Mouse (Mus musculus): ENCODE results near the gene Olfr1444. TPM values are rescaled to one million over a fixed set of nuclear protein-coding genes. Genes with fewer than 3 reads are reported as not detected.

The Olfr1444 gene
- under 1 TPM in 1 of 2 experiments, not detected in 1; 0.73 TPM for polyA plus RNA-seq (2017; shearing (Covaris generic))

GRCm38 (mm10) chr19:12856983-12857382 lies at the start of gene Olfr1444:
Gene Olfr1444 (plus strand): TSS chr19:12857283.

GRCm38 (mm10) chr19:12846382-12846781 lies 10.7 kb upstream of the Olfr1444 start, which contains the start of gene Gm5244:
Gene Gm5244 (plus strand): TSS chr19:12846682.

GRCm38 (mm10) chr19:12883555-12883954 lies 26.5 kb downstream of the Olfr1444 start, which contains the start of gene Olfr1445:
Gene Olfr1445 (plus strand): TSS chr19:12883855.

GRCm38 (mm10) chr19:12893424-12893823 lies 36.3 kb downstream of the Olfr1444 start, which contains the start of gene Olfr1446:
Gene Olfr1446 (minus strand): TSS chr19:12893524.

GRCm38 (mm10) chr19:12903643-12904042 lies 46.6 kb downstream of the Olfr1444 start, which contains the start of gene Olfr1447:
Gene Olfr1447 (minus strand): TSS chr19:12903743.

Other genes with a start within 250 kb of the Olfr1444 start
- gene Glyat, start 224.0 kb upstream of the Olfr1444 start, polyA plus RNA-seq (2017; shearing (Covaris generic)): not detected
- gene Olfr1442, start 186.8 kb upstream of the Olfr1444 start, polyA plus RNA-seq (2017; shearing (Covaris generic)): under 1 TPM in 1 of 2 experiments, not detected in 1; 0.36 TPM
- gene Olfr1443, start 179.2 kb upstream of the Olfr1444 start, polyA plus RNA-seq (2017; shearing (Covaris generic)): not detected
- not detected for gene Keg1, start 161.5 kb upstream of the Olfr1444 start, polyA plus RNA-seq (2017; shearing (Covaris generic))
- gene Cntf, start 91.7 kb upstream of the Olfr1444 start, polyA plus RNA-seq (2017; shearing (Covaris generic)): under 1 TPM in 1 of 2 experiments, not detected in 1; 0.26 TPM
- gene Zfp91, start 61.2 kb upstream of the Olfr1444 start, polyA plus RNA-seq (2017; shearing (Covaris generic)): 10 to 100 TPM; 21.0 to 22.1 TPM
- gene Lpxn, start 61.1 kb upstream of the Olfr1444 start, polyA plus RNA-seq (2017; shearing (Covaris generic)): 100 to 1,000 TPM; 137 to 196 TPM
- not detected for gene Gm5244, start 10.6 kb upstream of the Olfr1444 start, polyA plus RNA-seq (2017; shearing (Covaris generic))
- under 1 TPM in 1 of 2 experiments, not detected in 1; 0.29 TPM for gene Olfr1445, start 26.6 kb downstream of the Olfr1444 start, polyA plus RNA-seq (2017; shearing (Covaris generic))
- not detected for gene Olfr1446, start 36.2 kb downstream of the Olfr1444 start, polyA plus RNA-seq (2017; shearing (Covaris generic))
- not detected for gene Olfr1447, start 46.5 kb downstream of the Olfr1444 start, polyA plus RNA-seq (2017; shearing (Covaris generic))
- under 1 TPM in 1 of 2 experiments, not detected in 1; 0.10 TPM for gene Olfr1448, start 67.1 kb downstream of the Olfr1444 start, polyA plus RNA-seq (2017; shearing (Covaris generic))
- gene Olfr1449, start 73.6 kb downstream of the Olfr1444 start, polyA plus RNA-seq (2017; shearing (Covaris generic)): not detected
- gene Olfr1450, start 93.0 kb downstream of the Olfr1444 start, polyA plus RNA-seq (2017; shearing (Covaris generic)): not detected
- gene Olfr1451, start 137.7 kb downstream of the Olfr1444 start, polyA plus RNA-seq (2017; shearing (Covaris generic)): under 1 TPM in 1 of 2 experiments, not detected in 1; 0.80 TPM
- gene Olfr1453, start 171.0 kb downstream of the Olfr1444 start, polyA plus RNA-seq (2017; shearing (Covaris generic)): not detected
- not detected for gene Olfr1454, start 203.3 kb downstream of the Olfr1444 start, polyA plus RNA-seq (2017; shearing (Covaris generic))
- under 1 TPM in 1 of 2 experiments, not detected in 1; 0.32 TPM for gene Olfr1457, start 240.6 kb downstream of the Olfr1444 start, polyA plus RNA-seq (2017; shearing (Covaris generic))
- gene Olfr1458, start 249.5 kb downstream of the Olfr1444 start, polyA plus RNA-seq (2017; shearing (Covaris generic)): not detected